Comparison of ENCODE assay signal across 16 mouse cellular contexts in the genomic region with DNA sequence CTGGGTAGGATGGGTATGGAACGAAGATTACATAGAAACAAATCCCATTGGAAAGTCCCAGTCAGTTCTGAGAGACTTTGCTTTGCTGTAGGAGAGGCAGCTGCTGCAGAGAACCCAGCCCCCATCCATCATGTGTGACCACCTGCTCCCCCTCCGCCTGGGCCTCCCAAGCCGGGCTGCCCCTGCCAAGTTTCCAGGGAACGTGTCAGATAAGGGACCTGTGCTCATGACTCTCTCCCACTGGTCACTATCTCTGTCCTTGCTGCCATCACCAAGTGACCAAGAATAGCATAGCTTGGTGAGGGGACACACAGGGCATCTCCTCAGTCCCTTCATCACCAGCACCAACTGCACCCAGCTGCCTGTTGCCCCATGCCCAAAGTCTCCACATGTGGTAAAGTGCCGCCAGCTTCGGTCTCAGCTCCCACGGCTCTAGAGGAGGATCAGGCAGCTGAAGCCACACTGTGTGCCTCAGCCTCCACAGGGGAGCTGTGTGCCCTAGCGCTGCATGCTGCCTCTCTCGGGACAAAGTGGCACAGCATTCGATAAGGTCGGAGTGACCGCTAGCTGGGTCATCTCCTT. TPM values are rescaled to one million over a fixed set of nuclear protein-coding genes. Genes with fewer than 3 reads are reported as not detected.
DNase-seq lines count a peak whose midpoint lies in the region; ATAC-seq and TF ChIP-seq lines count a peak whose summit lies in the region.
"Had no signal": no experiment of that assay in that cellular context is flagged by ENCODE, and none has a peak within 500 bp of the region (broad histone marks: within the 10 kb centered on the region; RNA-seq: fewer than 3 reads in every experiment).

No protein-coding gene starts in this region.

- no peaks in the 10 kb centered on the region for H3K4me1 ChIP-seq in midbrain, embryonic 11.5 days (ENCODE audit: control insufficient read depth, insufficient read depth, low read length)
- H3K4me1 ChIP-seq in midbrain, embryonic 10.5 days, result peaks cover 3% of the 10 kb centered on the region; the same call in 1 of the 2 replicates
- H3K4me1 ChIP-seq in heart, embryonic 12.5 days (replicated peaks), result peaks cover 87% of the 10 kb centered on the region
- H3K4me1 ChIP-seq: midbrain, embryonic 13.5 days had no signal

- peak; percentile 56 for DNase-seq in gastrocnemius, adult 2 months
- DNase-seq in gastrocnemius, postnatal 14 days, result no peak
- peak; percentile 56 for DNase-seq in midbrain, embryonic 11.5 days (ENCODE audit: low spot score, missing footprints)
- no peak for DNase-seq in midbrain, embryonic 10.5 days (ENCODE audit: low spot score)
- peak; percentile 90 for DNase-seq in heart, postnatal 4 days
- DNase-seq in kidney, postnatal 25 days, result no peak
- no peak for DNase-seq in liver
- DNase-seq: cerebellum, adult 8-10 months; lung, postnatal 14 days; thymus, postnatal 14 days had no signal

- H3K36me3 ChIP-seq in midbrain, embryonic 11.5 days (ENCODE audit: control insufficient read depth, insufficient read depth, low read length), result no peaks in the 10 kb centered on the region
- no peaks in the 10 kb centered on the region for H3K36me3 ChIP-seq in midbrain, embryonic 10.5 days
- H3K36me3 ChIP-seq in heart, embryonic 12.5 days, result no peaks in the 10 kb centered on the region
- H3K36me3 ChIP-seq: limb, embryonic 13.5 days; midbrain, embryonic 13.5 days had no signal

- whole genome bisulfite sequencing in midbrain, embryonic 11.5 days, result 81% methylated on average over 12 of the region's 12 CpGs
- WGBS in midbrain, embryonic 10.5 days, result 88% methylated on average over 12 of the region's 12 CpGs
- 39% methylated on average over 12 of the region's 12 CpGs for WGBS in heart, embryonic 12.5 days

- TF ChIP-seq CTCF in gastrocnemius, adult 2 months (IDR thresholded peaks at IDR 0.05), result no peak

- no peaks in the 10 kb centered on the region for H3K27me3 ChIP-seq in midbrain, embryonic 11.5 days (ENCODE audit: control insufficient read depth, insufficient read depth, low read length)
- no peaks in the 10 kb centered on the region for H3K27me3 ChIP-seq in midbrain, embryonic 10.5 days (ENCODE audit: low read depth, poor library complexity, severe bottlenecking)
- no peaks in the 10 kb centered on the region for H3K27me3 ChIP-seq in heart, embryonic 12.5 days (replicated peaks)
- H3K27me3 ChIP-seq: limb, embryonic 13.5 days; midbrain, embryonic 13.5 days had no signal

- no peak for ATAC-seq in midbrain, embryonic 11.5 days (ENCODE audit: low FRiP score)
- ATAC-seq in heart, embryonic 12.5 days (ENCODE audit: insufficient number of reproducible peaks, low FRiP score), result peak; percentile 75
- ATAC-seq: midbrain, embryonic 13.5 days had no signal

- intact Hi-C loops in gastrocnemius, adult 2 months (cut with DNase I), result no loop called here
- intact Hi-C loops in gastrocnemius, postnatal 14 days (cut with DNase I; ENCODE audit: low total_unique reads), result no loop called here

- no peaks in the 10 kb centered on the region for H3K9me3 ChIP-seq in midbrain, embryonic 11.5 days (ENCODE audit: control insufficient read depth, low read length)
- no peaks in the 10 kb centered on the region for H3K9me3 ChIP-seq in midbrain, embryonic 10.5 days (replicated peaks)
- no peaks in the 10 kb centered on the region for H3K9me3 ChIP-seq in heart, embryonic 12.5 days (replicated peaks)
- H3K9me3 ChIP-seq: limb, embryonic 13.5 days; midbrain, embryonic 13.5 days had no signal

- peak overlapping the region; percentile 68 for H3K27ac ChIP-seq in gastrocnemius, adult 2 months
- no peak overlapping the region for H3K27ac ChIP-seq in midbrain, embryonic 11.5 days (ENCODE audit: low read depth, low read length)
- no peak overlapping the region for H3K27ac ChIP-seq in midbrain, embryonic 10.5 days (replicated peaks)
- peak overlapping the region; percentile 98 for H3K27ac ChIP-seq in heart, embryonic 12.5 days (ENCODE audit: poor library complexity, severe bottlenecking)
- H3K27ac ChIP-seq: kidney, postnatal 0 days; limb, embryonic 13.5 days; midbrain, embryonic 13.5 days had no signal

- no peak overlapping the region for H3K4me3 ChIP-seq in gastrocnemius, adult 2 months
- H3K4me3 ChIP-seq in midbrain, embryonic 11.5 days (ENCODE audit: low read depth, low read length), result no peak overlapping the region
- no peak overlapping the region for H3K4me3 ChIP-seq in midbrain, embryonic 10.5 days
- no peak overlapping the region for H3K4me3 ChIP-seq in heart, embryonic 12.5 days
- H3K4me3 ChIP-seq: limb, embryonic 13.5 days; midbrain, embryonic 13.5 days had no signal

- no peak overlapping the region for H3K9ac ChIP-seq in midbrain, embryonic 11.5 days (ENCODE audit: low read length)
- H3K9ac ChIP-seq in heart, embryonic 12.5 days, result peak overlapping the region; percentile 65; the same call in 1 of the 2 replicates
- H3K9ac ChIP-seq: limb, embryonic 13.5 days; midbrain, embryonic 13.5 days had no signal

- no peak overlapping the region for H3K4me2 ChIP-seq in midbrain, embryonic 11.5 days
- peak overlapping the region; percentile 58 for H3K4me2 ChIP-seq in heart, embryonic 12.5 days
- H3K4me2 ChIP-seq: limb, embryonic 13.5 days; midbrain, embryonic 13.5 days had no signal

RNA-seq across cellular contexts. Expression of gene Cdh16, which starts 13.9 kb away (rescaled TPM):
- total RNA-seq in gastrocnemius, adult 2 months (2021), result not detected
- total RNA-seq in gastrocnemius, postnatal 14 days (2021), result not detected
- polyA plus RNA-seq in midbrain, embryonic 11.5 days (2014; fragmentation: Nextera tagmentation; extraction: Ambion mirVana), result not detected in 2 replicates
- polyA plus RNA-seq in midbrain, embryonic 10.5 days (2016; fragmentation: Nextera tagmentation; extraction: Ambion mirVana), result not detected in 2 replicates
- 16.1 and 18.6 TPM in 2 replicates for polyA plus RNA-seq in heart, embryonic 12.5 days (2016; fragmentation: Nextera tagmentation; extraction: Ambion mirVana)
- total RNA-seq in heart, postnatal 4 days (2021), result 1 to 10 TPM; 2.8 to 4.6 TPM
- total RNA-seq: layer of hippocampus, postnatal 10 days had no signal
- polyA plus RNA-seq: frontal cortex, adult 2 months; limb, embryonic 13.5 days; midbrain, embryonic 13.5 days had no signal

RNA-seq across cellular contexts. Expression of gene Pdp2, which starts 19.0 kb away (rescaled TPM):
- total RNA-seq in gastrocnemius, adult 2 months (2021), result 1 to 10 TPM; 4.0 to 4.6 TPM
- 1 to 10 TPM; 3.9 to 4.7 TPM for total RNA-seq in gastrocnemius, postnatal 14 days (2021)
- polyA plus RNA-seq in midbrain, embryonic 11.5 days (2014; fragmentation: Nextera tagmentation; extraction: Ambion mirVana), result 17.2 and 17.3 TPM in 2 replicates
- polyA plus RNA-seq in midbrain, embryonic 10.5 days (2016; fragmentation: Nextera tagmentation; extraction: Ambion mirVana), result 14.3 and 16.5 TPM in 2 replicates
- polyA plus RNA-seq in heart, embryonic 12.5 days (2016; fragmentation: Nextera tagmentation; extraction: Ambion mirVana), result 8.6 and 9.0 TPM in 2 replicates
- 1 to 10 TPM; 5.0 to 5.4 TPM for total RNA-seq in heart, postnatal 4 days (2021)

RNA-seq across cellular contexts. Expression of gene Rrad, which starts 20.9 kb away (rescaled TPM):
- 1 to 10 TPM; 2.8 to 3.1 TPM for total RNA-seq in gastrocnemius, adult 2 months (2021)
- total RNA-seq in gastrocnemius, postnatal 14 days (2021), result 10 to 100 TPM in 1 of 2 experiments, 1 to 10 TPM in 1; 3.7 to 15.5 TPM
- polyA plus RNA-seq in midbrain, embryonic 11.5 days (2014; fragmentation: Nextera tagmentation; extraction: Ambion mirVana), result 2.2 and 3.1 TPM in 2 replicates
- polyA plus RNA-seq in midbrain, embryonic 10.5 days (2016; fragmentation: Nextera tagmentation; extraction: Ambion mirVana), result 1.3 and 2.0 TPM in 2 replicates
- polyA plus RNA-seq in heart, embryonic 12.5 days (2016; fragmentation: Nextera tagmentation; extraction: Ambion mirVana), result 299 and 301 TPM in 2 replicates
- 100 to 1,000 TPM; 193 to 274 TPM for total RNA-seq in heart, postnatal 4 days (2021)

RNA-seq across cellular contexts. Expression of gene Ciao2b, which starts 31.5 kb away (rescaled TPM):
- total RNA-seq in gastrocnemius, adult 2 months (2021), result 10 to 100 TPM; 33.8 to 42.3 TPM
- total RNA-seq in gastrocnemius, postnatal 14 days (2021), result 10 to 100 TPM; 27.1 to 32.0 TPM
- 95.2 and 95.7 TPM in 2 replicates for polyA plus RNA-seq in midbrain, embryonic 11.5 days (2014; fragmentation: Nextera tagmentation; extraction: Ambion mirVana)
- polyA plus RNA-seq in midbrain, embryonic 10.5 days (2016; fragmentation: Nextera tagmentation; extraction: Ambion mirVana), result 107 and 110 TPM in 2 replicates
- polyA plus RNA-seq in heart, embryonic 12.5 days (2016; fragmentation: Nextera tagmentation; extraction: Ambion mirVana), result 187 and 195 TPM in 2 replicates
- total RNA-seq in heart, postnatal 4 days (2021), result 10 to 100 TPM; 82.2 to 85.4 TPM

Comparison
In these comparisons a context has a peak if more than half of its experiments do, and no peak if none do; other contexts are left out.
1. DNase-seq: peak in gastrocnemius, adult 2 months (single experiment), midbrain, embryonic 11.5 days (single experiment) and heart, postnatal 4 days (single experiment); none in gastrocnemius, postnatal 14 days (single experiment), midbrain, embryonic 10.5 days (single experiment), kidney, postnatal 25 days (0 of 2) and liver (single experiment).
2. H3K27ac ChIP-seq: peak in gastrocnemius, adult 2 months (single experiment) and heart, embryonic 12.5 days (single experiment); none in midbrain, embryonic 11.5 days (single experiment) and midbrain, embryonic 10.5 days (single experiment).
3. RNA of gene Rrad, which starts 20.9 kb away (total RNA-seq): 193 to 274 TPM in heart, postnatal 4 days; 3.7 to 15.5 TPM in gastrocnemius, postnatal 14 days and 2.8 to 3.1 TPM in gastrocnemius, adult 2 months; every median in the first group is over 10 times any median in the second.